15 mouse cellular contexts compared by ENCODE assay signal in genomic region chr14:59543158-59543826, GRCm38 (mm10).
"Had no signal": no experiment of that assay in that cellular context is flagged by ENCODE, and none has a peak within 500 bp of the region (broad histone marks: within the 10 kb centered on the region; RNA-seq: fewer than 3 reads in every experiment).

No protein-coding gene starts in this region.

- ATAC-seq: lung, postnatal 0 days had no signal

- H3K4me3 ChIP-seq: layer of hippocampus, adult 2 months; left cerebral cortex, adult 2 months; limb, embryonic 12.5 days; limb, embryonic 15.5 days; megakaryocyte, embryonic 14.5 days had no signal

- H3K4me1 ChIP-seq: limb, embryonic 15.5 days; megakaryocyte, embryonic 14.5 days had no signal

- H3K27ac ChIP-seq: kidney, postnatal 0 days; layer of hippocampus, adult 2 months; left cerebral cortex, adult 2 months; limb, embryonic 12.5 days; liver, embryonic 14.5 days had no signal

- DNase-seq: layer of hippocampus, postnatal 36 days; lung, adult 2 months; midbrain, embryonic 14.5 days; thymus, adult 2 months; thymus, postnatal 14 days; thymus, postnatal 4 days had no signal

- H3K4me2 ChIP-seq: limb, embryonic 12.5 days; limb, embryonic 15.5 days; midbrain, embryonic 11.5 days had no signal

- H3K9me3 ChIP-seq: limb, embryonic 12.5 days; limb, embryonic 15.5 days; megakaryocyte, embryonic 14.5 days had no signal

- H3K27me3 ChIP-seq: limb, embryonic 12.5 days; limb, embryonic 15.5 days; megakaryocyte, embryonic 14.5 days had no signal

- H3K9ac ChIP-seq: limb, embryonic 12.5 days; limb, embryonic 15.5 days; liver, embryonic 14.5 days had no signal
